Mouse (Mus musculus) forebrain, embryonic 12.5 days (tissue): ENCODE results near the gene Cdk6. TPM values are rescaled to one million over a fixed set of nuclear protein-coding genes. Genes with fewer than 3 reads are reported as not detected.
A peak's percentile ranks its signal among the peaks of the same experiment; 100 is the strongest.

Source experiments
- ATAC-seq: fragments of 200-750 bp; cut with Nextera tagmentation; 2 replicates; pipeline ENCODE4 v1.8.0; 2017; ENCODE audit warnings: moderate TSS enrichment; ENCODE audit not compliant: low FRiP score
- H3K27ac ChIP-seq: fragments of 300-500 bp; sonication (generic); 2 replicates; pipeline ENCODE4 v1.5.1; 2016; ENCODE audit warnings: mild to moderate bottlenecking
- H3K27me3 ChIP-seq: fragments of 300-500 bp; sonication (generic); 2 replicates; pipeline ENCODE4 v1.6.1; 2016; ENCODE audit warnings: mild to moderate bottlenecking
- H3K36me3 ChIP-seq: fragments of 300-500 bp; sonication (generic); replicated peaks from 2 replicates; pipeline ENCODE4 v1.6.1; 2016; ENCODE audit warnings: mild to moderate bottlenecking
- H3K4me1 ChIP-seq: fragments of 300-500 bp; sonication (generic); 2 replicates; pipeline ENCODE4 v1.6.1; 2016
- H3K4me2 ChIP-seq: fragments of 300-500 bp; sonication (generic); 2 replicates; pipeline ENCODE4 v1.6.1; 2016; ENCODE audit warnings: mild to moderate bottlenecking, moderate library complexity
- H3K4me3 ChIP-seq: fragments of 300-500 bp; sonication (generic); replicated peaks from 2 replicates; pipeline ENCODE4 v1.5.1; 2016; ENCODE audit warnings: mild to moderate bottlenecking
- H3K9ac ChIP-seq: fragments of 300-500 bp; sonication (generic); 2 replicates; pipeline ENCODE4 v1.6.1; 2016; ENCODE audit warnings: mild to moderate bottlenecking
- H3K9me3 ChIP-seq: fragments of 300-500 bp; sonication (generic); 2 replicates; pipeline ENCODE4 v1.6.1; 2016
- WGBS: fragments of 180-500 bp; shearing (Covaris S2); methylation state at CpG from one replicate; pipeline ENCODE4 v1.1.7; 2016; 5-methylcytosine and 5-hydroxymethylcytosine counted together
- polyA plus RNA-seq: library from polyadenylated mRNA; unstranded; fragments of >200 nt; fragmentation: Nextera tagmentation; extraction: Ambion mirVana; gene quantifications from 2 replicates; pipeline ENCODE4 v1.2.1, GENCODE M21; 2016

Cdk6 gene
- polyA plus RNA-seq, 1 experiment from 2014 or later = 32.4 TPM

DNA sequence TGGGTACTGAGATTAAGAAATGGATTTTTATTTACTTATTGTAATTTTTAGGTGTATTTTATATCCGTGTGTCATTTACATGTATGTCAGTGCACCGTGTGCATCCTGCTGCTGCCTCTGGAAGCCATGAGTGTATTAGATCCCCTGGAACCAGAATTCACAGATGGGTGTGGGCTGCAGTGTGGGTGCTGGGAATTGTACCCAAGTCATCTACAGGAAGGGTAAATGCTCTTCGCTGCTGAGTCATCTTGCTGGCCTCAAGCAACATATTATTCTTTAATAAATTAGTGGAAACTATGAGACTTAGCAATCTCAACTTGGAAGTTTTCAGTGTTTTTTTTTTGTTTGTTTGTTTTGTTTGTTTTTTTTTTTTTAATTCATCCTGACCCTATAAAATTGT is 11.0 kb downstream of the Cdk6 start:
- Histone ChIP-seq H3K4me2 (no peak overlapping the region), H3K36me3 (no peaks in the 10 kb centered on the region), H3K27me3 (no peaks in the 10 kb centered on the region), H3K9ac (no peak overlapping the region), H3K9me3 (no peaks in the 10 kb centered on the region), H3K4me3 (no peak overlapping the region), H3K27ac (no peak overlapping the region), H3K4me1 (peaks cover 5% of the 10 kb centered on the region)
- no peak for ATAC-seq
- WGBS = 92% methylated on average over 3 of the region's 3 CpGs

- Histone ChIP-seq H3K4me1 (peaks cover 5% of the 10 kb centered on the region), H3K4me2 (no peak overlapping the region), H3K4me3 (no peak overlapping the region), H3K9ac (no peak overlapping the region), H3K27me3 (no peaks in the 10 kb centered on the region), H3K27ac (no peak overlapping the region), H3K36me3 (no peaks in the 10 kb centered on the region), H3K9me3 (no peaks in the 10 kb centered on the region)
- no peak for ATAC-seq
- 88% methylated on average over 3 of the region's 3 CpGs for WGBS
Measured at GRCm38 (mm10) chr5:3352827-3353226, 11.5 kb downstream of the Cdk6 start.

DNA sequence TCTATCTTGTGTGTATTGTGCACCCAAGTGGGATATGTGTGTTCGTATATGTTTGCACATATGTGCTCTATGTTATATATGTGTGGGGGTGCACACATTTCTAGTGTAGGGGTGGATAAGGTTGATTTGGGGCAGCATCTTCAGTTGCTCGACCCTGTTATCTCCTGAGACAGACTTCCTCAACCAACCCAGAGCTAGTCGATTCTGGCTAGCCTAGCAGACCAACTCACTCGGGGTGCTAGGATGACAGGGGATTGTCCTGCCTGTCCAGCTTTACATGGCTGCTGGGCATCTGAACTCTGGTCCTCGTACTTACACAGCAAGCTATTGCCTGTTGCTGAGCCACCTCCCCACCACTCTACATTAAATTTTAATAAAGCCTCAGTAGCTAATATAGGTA is 13.0 kb downstream of the Cdk6 start:
- Histone ChIP-seq H3K27ac (no peak overlapping the region), H3K4me2 (no peak overlapping the region), H3K9ac (no peak overlapping the region), H3K27me3 (no peaks in the 10 kb centered on the region), H3K9me3 (no peaks in the 10 kb centered on the region), H3K36me3 (no peaks in the 10 kb centered on the region), H3K4me1 (peaks cover 5% of the 10 kb centered on the region), H3K4me3 (no peak overlapping the region)
- 96% methylated on average over 5 of the region's 5 CpGs for WGBS
- ATAC-seq = no peak

GRCm38 (mm10) chr5:3355032-3355536 is 13.8 kb downstream of the Cdk6 start:
- Histone ChIP-seq H3K9ac (no peak overlapping the region), H3K4me3 (no peak overlapping the region), H3K9me3 (no peaks in the 10 kb centered on the region), H3K4me1 (peaks cover 5% of the 10 kb centered on the region), H3K4me2 (no peak overlapping the region), H3K36me3 (no peaks in the 10 kb centered on the region), H3K27me3 (no peaks in the 10 kb centered on the region), H3K27ac (no peak overlapping the region)
- no peak for ATAC-seq
- 93% methylated on average over 12 of the region's 12 CpGs for WGBS

DNA sequence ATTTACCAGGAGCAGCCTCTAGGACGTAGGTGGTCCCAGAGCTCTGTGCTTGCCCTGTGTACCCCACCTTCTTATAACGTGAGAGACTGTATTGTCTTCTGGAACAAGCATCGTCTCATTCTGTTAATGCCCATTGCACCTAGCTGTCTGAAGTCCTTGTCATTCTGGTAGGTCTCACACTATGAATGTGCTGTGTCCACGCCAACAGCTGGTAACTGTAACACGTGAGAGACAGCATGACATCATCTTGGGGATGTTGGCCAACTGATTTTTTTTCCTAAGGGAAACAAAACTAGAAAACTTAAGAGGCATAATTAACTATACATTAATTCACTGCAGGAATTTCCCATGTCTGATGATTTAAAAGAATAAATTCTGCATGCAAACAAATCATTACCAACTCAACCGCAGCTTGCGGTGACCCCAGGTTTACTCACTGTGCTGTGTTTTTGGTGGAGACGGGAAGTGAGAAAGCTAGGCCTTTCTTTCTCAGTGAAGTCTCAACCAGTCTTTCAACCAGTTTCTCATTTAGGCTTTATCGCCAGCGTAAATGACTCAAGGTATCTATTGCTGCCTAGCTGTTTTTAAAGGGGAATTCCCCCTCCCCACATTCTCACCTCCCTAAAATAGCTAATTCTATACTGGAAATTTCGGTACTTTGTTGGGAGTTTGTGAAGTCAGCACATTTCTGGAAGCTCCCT is 14.4 kb downstream of the Cdk6 start:
- Histone ChIP-seq H3K9ac (no peak overlapping the region), H3K9me3 (no peaks in the 10 kb centered on the region), H3K4me3 (no peak overlapping the region), H3K27me3 (no peaks in the 10 kb centered on the region), H3K4me1 (peaks cover 5% of the 10 kb centered on the region), H3K36me3 (no peaks in the 10 kb centered on the region), H3K27ac (no peak overlapping the region), H3K4me2 (no peak overlapping the region)
- WGBS = 70% methylated on average over 11 of the region's 11 CpGs
- peak; percentile 23; the same call in 1 of the 2 replicates for ATAC-seq

DNA sequence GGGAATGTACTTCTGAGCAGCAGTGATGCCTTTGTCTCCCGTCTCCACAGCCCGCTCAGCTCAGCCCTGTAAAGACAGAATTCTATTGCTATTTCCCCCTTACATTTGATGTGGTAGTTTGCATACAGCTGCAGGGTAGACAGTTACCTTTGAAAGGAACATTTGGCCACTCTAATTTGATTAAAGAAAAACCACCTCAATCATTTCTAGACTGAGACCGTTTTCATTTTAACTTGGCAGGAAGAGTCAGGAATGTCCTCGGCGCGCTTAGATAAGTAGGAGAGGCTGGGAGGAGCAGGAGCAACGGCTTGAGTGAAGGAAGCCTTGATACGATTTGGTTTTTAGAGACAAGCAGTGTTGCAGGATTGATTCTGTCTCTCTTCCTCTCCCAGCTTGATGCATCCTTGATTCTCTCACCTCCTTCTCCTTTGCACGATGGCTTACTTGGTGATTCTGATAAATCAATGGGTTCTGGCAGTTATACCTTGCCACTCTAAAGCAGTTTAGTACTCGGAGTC is 15.0 kb downstream of the Cdk6 start:
- Histone ChIP-seq H3K4me2 (no peak overlapping the region), H3K36me3 (no peaks in the 10 kb centered on the region), H3K9ac (no peak overlapping the region), H3K4me3 (no peak overlapping the region), H3K9me3 (no peaks in the 10 kb centered on the region), H3K4me1 (peaks cover 5% of the 10 kb centered on the region), H3K27me3 (no peaks in the 10 kb centered on the region), H3K27ac (no peak overlapping the region)
- ATAC-seq = no peak
- WGBS = 72% methylated on average over 10 of the region's 10 CpGs

DNA sequence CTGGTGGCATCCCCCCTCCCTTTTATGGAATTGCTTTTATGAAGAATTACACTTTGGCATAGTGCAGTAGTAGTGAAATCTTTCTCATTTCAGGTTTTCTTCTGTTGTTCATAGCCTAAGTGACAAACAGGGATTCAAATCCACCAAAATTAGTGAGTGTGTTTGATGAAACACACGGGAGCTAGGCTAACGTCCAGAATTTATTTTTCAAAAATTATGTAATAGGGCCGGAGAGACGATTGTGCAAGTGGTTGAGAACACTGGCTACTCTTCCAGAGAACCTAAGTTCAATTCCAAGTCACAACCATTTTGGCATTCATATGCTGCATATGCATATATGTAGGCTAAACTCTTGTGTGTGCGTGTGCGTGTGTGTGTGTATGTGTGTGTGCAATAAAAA is 16.2 kb downstream of the Cdk6 start:
- H3K4me3 ChIP-seq = no peak overlapping the region
- H3K4me1 ChIP-seq = peaks cover 5% of the 10 kb centered on the region
- H3K27me3 ChIP-seq = no peaks in the 10 kb centered on the region
- no peak overlapping the region for H3K27ac ChIP-seq
- no peak overlapping the region for H3K9ac ChIP-seq
- WGBS = 95% methylated on average over 6 of the region's 6 CpGs
- H3K4me2 ChIP-seq = no peak overlapping the region
- H3K9me3 ChIP-seq = no peaks in the 10 kb centered on the region
- no peaks in the 10 kb centered on the region for H3K36me3 ChIP-seq
- ATAC-seq = no peak

GRCm38 (mm10) chr5:3358687-3359520 is 17.6 kb downstream of the Cdk6 start:
- peaks cover 5% of the 10 kb centered on the region for H3K4me1 ChIP-seq
- H3K4me3 ChIP-seq = no peak overlapping the region
- no peaks in the 10 kb centered on the region for H3K36me3 ChIP-seq
- H3K9me3 ChIP-seq = no peaks in the 10 kb centered on the region
- no peak overlapping the region for H3K4me2 ChIP-seq
- H3K27ac ChIP-seq = no peak overlapping the region
- ATAC-seq = no peak
- no peak overlapping the region for H3K9ac ChIP-seq
- 87% methylated on average over 5 of the region's 5 CpGs for WGBS
- H3K27me3 ChIP-seq = no peaks in the 10 kb centered on the region

- Histone ChIP-seq H3K9me3 (no peaks in the 10 kb centered on the region), H3K9ac (no peak overlapping the region), H3K36me3 (no peaks in the 10 kb centered on the region), H3K27me3 (no peaks in the 10 kb centered on the region), H3K4me3 (no peak overlapping the region), H3K4me1 (peaks cover 5% of the 10 kb centered on the region), H3K4me2 (no peak overlapping the region), H3K27ac (no peak overlapping the region)
- 89% methylated on average over 7 of the region's 7 CpGs for WGBS
- ATAC-seq = no peak
Measured at GRCm38 (mm10) chr5:3359914-3360313, 18.6 kb downstream of the Cdk6 start.

DNA sequence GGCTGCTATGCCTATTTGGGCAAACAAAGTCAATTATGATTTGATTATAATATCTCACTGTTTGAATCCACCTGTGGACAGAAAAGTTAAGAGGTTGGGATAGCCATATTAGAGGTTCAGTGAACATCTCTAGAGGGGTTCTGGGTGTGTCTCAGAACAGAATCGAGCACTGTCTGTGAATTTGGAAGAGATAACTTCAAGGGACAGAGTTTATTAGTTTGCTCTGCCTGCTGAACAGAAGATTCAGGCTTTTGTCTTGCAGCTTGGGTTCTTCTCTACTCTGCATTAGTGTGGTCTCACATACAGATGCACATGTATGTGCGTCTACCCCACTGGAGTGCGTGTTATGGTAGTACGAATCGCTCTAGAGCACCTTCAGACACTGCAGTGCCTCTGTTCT is 20.0 kb downstream of the Cdk6 start:
- H3K4me2 ChIP-seq = no peak overlapping the region
- no peak for ATAC-seq
- no peaks in the 10 kb centered on the region for H3K9me3 ChIP-seq
- H3K4me3 ChIP-seq = no peak overlapping the region
- no peaks in the 10 kb centered on the region; the same call in 1 of the 2 replicates for H3K4me1 ChIP-seq
- H3K27ac ChIP-seq = no peak overlapping the region
- no peaks in the 10 kb centered on the region for H3K27me3 ChIP-seq
- 91% methylated on average over 5 of the region's 5 CpGs for WGBS
- H3K9ac ChIP-seq = no peak overlapping the region
- H3K36me3 ChIP-seq = no peaks in the 10 kb centered on the region

- no peaks in the 10 kb centered on the region for H3K9me3 ChIP-seq
- WGBS = 93% methylated on average over 8 of the region's 8 CpGs
- no peak overlapping the region for H3K4me2 ChIP-seq
- H3K36me3 ChIP-seq = no peaks in the 10 kb centered on the region
- H3K4me1 ChIP-seq = no peaks in the 10 kb centered on the region; the same call in 1 of the 2 replicates
- no peak overlapping the region for H3K4me3 ChIP-seq
- no peak for ATAC-seq
- H3K27ac ChIP-seq = no peak overlapping the region
- H3K9ac ChIP-seq = no peak overlapping the region
- no peaks in the 10 kb centered on the region for H3K27me3 ChIP-seq
Measured at GRCm38 (mm10) chr5:3362111-3362510, 20.8 kb downstream of the Cdk6 start.

DNA sequence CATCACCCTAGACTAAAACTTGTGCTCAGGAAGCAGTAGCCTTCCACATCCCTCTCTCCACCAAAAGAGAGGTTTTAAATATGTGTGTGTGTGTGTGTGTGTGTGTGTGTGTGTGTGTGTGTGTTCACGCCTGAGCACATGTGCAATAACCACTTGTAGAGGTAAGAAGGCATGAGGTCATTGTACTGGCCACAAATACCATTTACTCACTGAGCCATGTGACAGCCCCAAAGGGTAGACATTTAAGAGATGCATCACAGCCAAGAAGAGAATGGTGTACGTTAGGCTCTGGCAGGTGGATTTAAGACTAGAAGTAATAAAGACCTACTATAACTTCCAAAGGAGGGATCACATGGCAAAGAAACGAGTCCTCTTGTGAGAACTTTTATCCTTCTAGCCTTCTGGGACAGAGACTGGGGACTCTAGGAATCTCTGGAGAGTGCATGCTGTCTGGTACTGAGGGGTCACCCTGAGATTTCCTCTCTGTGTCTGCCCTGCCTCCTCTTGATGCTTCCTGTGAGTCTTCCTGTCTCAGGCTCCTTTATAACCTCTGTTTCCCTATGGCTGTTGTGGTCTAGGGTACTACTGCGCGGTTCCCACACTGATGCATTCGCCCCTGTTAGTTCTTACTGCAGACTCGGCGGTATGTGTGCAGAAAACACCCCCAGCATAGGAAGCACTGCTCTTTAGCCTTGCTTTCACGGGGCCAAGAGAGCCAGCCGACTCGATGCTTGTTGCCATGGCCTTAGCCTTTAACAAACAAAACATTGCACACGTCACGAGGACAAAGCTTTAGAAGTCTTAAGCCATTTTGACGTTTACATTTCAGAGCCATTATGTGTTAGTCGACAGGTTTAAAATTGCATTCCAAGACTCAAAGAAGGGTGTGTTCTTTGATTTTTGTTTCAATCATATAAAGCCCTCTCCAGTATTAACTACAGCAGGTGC is 22.0 kb downstream of the Cdk6 start:
- Histone ChIP-seq H3K4me2 (no peak overlapping the region), H3K9ac (no peak overlapping the region), H3K36me3 (no peaks in the 10 kb centered on the region), H3K27ac (no peak overlapping the region), H3K27me3 (no peaks in the 10 kb centered on the region), H3K4me1 (no peaks in the 10 kb centered on the region; the same call in 1 of the 2 replicates), H3K4me3 (no peak overlapping the region), H3K9me3 (no peaks in the 10 kb centered on the region)
- ATAC-seq = no peak
- WGBS = 74% methylated on average over 15 of the region's 15 CpGs
